Mouse (Mus musculus): ENCODE data around the gene Plekhh2. TPM values are rescaled to one million over a fixed set of nuclear protein-coding genes. Genes with fewer than 3 reads are reported as not detected.

The Plekhh2 gene
- total and polyA plus RNA-seq, 3 experiments = 0.21 to 1.7 (median 1.1) TPM

DNA sequence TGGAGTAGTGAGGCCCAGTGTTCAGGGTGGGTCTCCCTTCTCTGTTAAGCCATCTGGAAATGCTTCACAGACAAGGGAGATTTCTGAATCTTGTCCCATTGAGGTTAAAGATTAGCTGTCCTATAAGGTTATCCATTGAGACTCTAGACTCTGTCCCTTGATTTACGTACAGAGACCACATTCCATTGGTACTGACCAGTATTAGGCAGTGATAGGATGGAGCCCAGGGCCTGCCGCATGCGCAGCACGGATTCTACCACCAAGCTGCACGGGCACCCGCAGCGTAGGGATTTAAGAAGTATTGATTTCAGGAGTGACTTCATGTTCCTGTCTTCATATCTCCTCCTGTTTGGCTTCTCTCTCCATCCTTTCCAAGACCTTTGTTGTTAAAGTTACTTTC, 78.4 kb downstream of the Plekhh2 start:
- dilution Hi-C loops (cut with MboI; ENCODE audit: extremely low pct_ligation_motif_present, extremely low pct_unique_long_range_greater_than_20kb, low sequenced_read_pairs) = no loop called here
- Histone ChIP-seq H3K27ac (ENCODE audit: insufficient read depth, low read depth) (no peak overlapping the region), H3K36me3 (replicated peaks in 1 of 2; ENCODE audit: control insufficient read depth in 1 of 2, insufficient read depth in 1 of 2, low read length in 1 of 2) (no peaks in the 10 kb centered on the region), H3K9me3 (replicated peaks; ENCODE audit: low read length) (no peaks in the 10 kb centered on the region), H3K4me2 (ENCODE audit: insufficient read depth, low read depth, poor library complexity, severe bottlenecking) (no peak overlapping the region), H3K9ac (ENCODE audit: insufficient read depth, low read depth) (no peak overlapping the region), H3K4me3 (replicated peaks in 1 of 3; ENCODE audit: low read depth in 2 of 3, low read length in 2 of 3, poor library complexity in 1 of 3) (no peak overlapping the region), H3K79me2 (replicated peaks; ENCODE audit: control insufficient read depth, extremely low read depth, insufficient read depth, poor library complexity, severe bottlenecking) (no peaks in the 10 kb centered on the region), H3K27me3 (replicated peaks) (no peaks in the 10 kb centered on the region), H3K4me1 (ENCODE audit: control insufficient read depth in 1 of 2, insufficient read depth in 2 of 2) (no peaks in the 10 kb centered on the region)
- TF ChIP-seq TCF12 (IDR thresholded peaks at IDR 0.05; ENCODE audit: low read depth, low read length) (no peak), TBP (conservative IDR thresholded peaks at IDR 0.05; ENCODE audit: low read depth, low read length) (no peak), KAT2A (IDR thresholded peaks at IDR 0.05; ENCODE audit: insufficient replicate concordance, low read length) (no peak), ZMIZ1 (IDR thresholded peaks at IDR 0.05; ENCODE audit: low read depth, low read length) (no peak), MAZ (IDR thresholded peaks at IDR 0.05; ENCODE audit: low read depth, low read length) (no peak), RAD21 (IDR thresholded peaks at IDR 0.05; ENCODE audit: low read depth, low read length) (no peak), MYC (IDR thresholded peaks at IDR 0.05; ENCODE audit: low read depth, low read length) (no peak), POLR2A (IDR thresholded peaks at IDR 0.05; ENCODE audit: low read depth, low read length) (no peak), SIN3A (IDR thresholded peaks at IDR 0.05; ENCODE audit: low read length) (no peak), EP300 (IDR thresholded peaks at IDR 0.05; ENCODE audit: low read length) (no peak), MAFK (IDR thresholded peaks at IDR 0.05; ENCODE audit: insufficient replicate concordance, low read length) (no peak), E2F4 (IDR thresholded peaks at IDR 0.05; ENCODE audit: insufficient replicate concordance, low read depth, low read length) (no peak), SMC3 (IDR thresholded peaks at IDR 0.05; ENCODE audit: low read depth, low read length) (no peak), HCFC1 (IDR thresholded peaks at IDR 0.05; ENCODE audit: low read depth, low read length) (no peak), CTCF (conservative IDR thresholded peaks at IDR 0.05 in 1 of 2, IDR thresholded peaks at IDR 0.05 in 1 of 2; ENCODE audit: low read depth in 2 of 2, low read length in 2 of 2) (no peak), BHLHE40 (IDR thresholded peaks at IDR 0.05; ENCODE audit: low read depth, low read length) (no peak), NRF1 (IDR thresholded peaks at IDR 0.05; ENCODE audit: low read depth, low read length) (no peak), ZKSCAN1 (IDR thresholded peaks at IDR 0.05; ENCODE audit: borderline replicate concordance, low read depth, low read length) (no peak), POLR2AphosphoS2 (IDR thresholded peaks at IDR 0.05; ENCODE audit: low read depth, low read length) (no peak)
- no peak for DNase-seq (ENCODE audit: extremely low read depth)
- in situ Hi-C loops (cut with MboI; ENCODE audit: low pct_ligation_motif_present, low pct_unique_long_range_greater_than_20kb, low sequenced_read_pairs) = no loop called here

- in situ Hi-C loops (cut with MboI; ENCODE audit: low pct_ligation_motif_present, low pct_unique_long_range_greater_than_20kb, low sequenced_read_pairs) = no loop called here
- no peak for DNase-seq (ENCODE audit: extremely low read depth)
- Histone ChIP-seq H3K4me3 (replicated peaks in 1 of 3; ENCODE audit: low read depth in 2 of 3, low read length in 2 of 3, poor library complexity in 1 of 3) (no peak overlapping the region), H3K4me2 (ENCODE audit: insufficient read depth, low read depth, poor library complexity, severe bottlenecking) (no peak overlapping the region), H3K9ac (ENCODE audit: insufficient read depth, low read depth) (no peak overlapping the region), H3K36me3 (replicated peaks in 1 of 2; ENCODE audit: control insufficient read depth in 1 of 2, insufficient read depth in 1 of 2, low read length in 1 of 2) (no peaks in the 10 kb centered on the region), H3K27ac (ENCODE audit: insufficient read depth, low read depth) (no peak overlapping the region), H3K4me1 (ENCODE audit: control insufficient read depth in 1 of 2, insufficient read depth in 2 of 2) (no peaks in the 10 kb centered on the region), H3K9me3 (replicated peaks; ENCODE audit: low read length) (no peaks in the 10 kb centered on the region), H3K79me2 (replicated peaks; ENCODE audit: control insufficient read depth, extremely low read depth, insufficient read depth, poor library complexity, severe bottlenecking) (no peaks in the 10 kb centered on the region), H3K27me3 (replicated peaks) (no peaks in the 10 kb centered on the region)
- dilution Hi-C loops (cut with MboI; ENCODE audit: extremely low pct_ligation_motif_present, extremely low pct_unique_long_range_greater_than_20kb, low sequenced_read_pairs) = no loop called here
- TF ChIP-seq MXI1 (IDR thresholded peaks at IDR 0.05; ENCODE audit: low read depth, low read length) (no peak), JUND (conservative IDR thresholded peaks at IDR 0.05; ENCODE audit: low read depth, low read length) (no peak), USF2 (conservative IDR thresholded peaks at IDR 0.05; ENCODE audit: low read depth, low read length) (no peak), KAT2A (IDR thresholded peaks at IDR 0.05; ENCODE audit: insufficient replicate concordance, low read length) (no peak), ZKSCAN1 (IDR thresholded peaks at IDR 0.05; ENCODE audit: borderline replicate concordance, low read depth, low read length) (no peak), NELFE (IDR thresholded peaks at IDR 0.05; ENCODE audit: low read depth, low read length) (no peak), EP300 (IDR thresholded peaks at IDR 0.05; ENCODE audit: low read length) (no peak), MYC (IDR thresholded peaks at IDR 0.05; ENCODE audit: low read depth, low read length) (no peak), MAX (IDR thresholded peaks at IDR 0.05; ENCODE audit: low read length) (no peak), ZNF384 (IDR thresholded peaks at IDR 0.05; ENCODE audit: low read depth, low read length) (no peak), ZMIZ1 (IDR thresholded peaks at IDR 0.05; ENCODE audit: low read depth, low read length) (no peak), CHD2 (IDR thresholded peaks at IDR 0.05; ENCODE audit: low read length) (no peak), JUN (IDR thresholded peaks at IDR 0.05; ENCODE audit: insufficient read depth, low read depth, low read length) (no peak), RCOR1 (conservative IDR thresholded peaks at IDR 0.05; ENCODE audit: low read depth, low read length) (no peak), TBP (conservative IDR thresholded peaks at IDR 0.05; ENCODE audit: low read depth, low read length) (no peak), TCF12 (IDR thresholded peaks at IDR 0.05; ENCODE audit: low read depth, low read length) (no peak), MAZ (IDR thresholded peaks at IDR 0.05; ENCODE audit: low read depth, low read length) (no peak), MAFK (IDR thresholded peaks at IDR 0.05; ENCODE audit: insufficient replicate concordance, low read length) (no peak)
Measured at GRCm38 (mm10) chr17:84591431-84592150, 79.9 kb downstream of the Plekhh2 start.
